Mouse (Mus musculus): ENCODE measurements around the gene Hspa1a.
"Not testable (repeated sequence)": the region's sequence is repeated elsewhere in the genome, so short reads cannot be mapped to it uniquely, and the experiment has no call there.

Gene Hspa1a

DNA sequence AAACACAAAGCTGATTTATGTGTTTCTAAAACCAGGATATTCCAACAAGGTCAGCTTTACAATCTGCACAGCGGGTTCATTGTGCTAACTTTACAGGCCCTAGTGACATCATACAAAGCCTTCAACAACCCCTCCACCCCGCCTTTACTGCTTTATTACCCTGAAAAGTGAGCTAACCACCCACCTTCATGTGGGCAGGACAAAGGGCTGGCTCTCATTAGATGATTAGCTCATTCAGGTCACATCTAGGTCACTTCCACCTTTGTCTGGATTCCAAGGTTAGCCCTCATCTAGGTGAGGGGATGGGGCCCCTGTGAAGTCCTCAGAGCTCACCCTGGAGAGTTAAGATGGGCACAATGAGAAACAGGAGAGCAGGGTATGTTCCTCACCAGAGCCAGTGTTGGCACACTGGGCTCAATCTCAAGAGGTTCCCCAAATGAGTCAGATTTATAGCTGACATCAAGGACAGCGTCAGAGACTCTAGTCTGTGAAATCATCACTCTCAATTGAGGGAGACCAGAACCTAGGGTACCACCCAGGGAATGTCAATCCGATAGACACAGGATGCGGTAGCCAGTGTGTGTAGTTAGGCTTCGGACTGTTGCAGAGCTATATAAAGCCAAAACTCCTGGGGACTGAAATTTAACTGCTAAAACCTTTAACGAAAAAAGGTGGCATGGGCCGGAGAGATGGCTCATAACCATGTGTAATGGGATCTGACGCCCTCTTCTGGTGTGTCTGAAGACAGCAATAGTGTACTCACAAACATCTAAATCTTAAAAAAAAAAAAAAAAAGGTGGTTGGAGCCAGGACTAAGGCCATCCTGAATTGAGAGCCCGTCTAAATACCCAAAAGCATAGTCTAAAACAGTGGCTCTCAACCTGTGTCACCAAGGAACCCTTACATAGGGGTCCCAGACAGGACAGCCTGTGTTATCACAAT is 21.2 kb downstream of the Hspa1a start:
- no peak for DNase-seq (ENCODE audit: extremely low read depth, insufficient read length, low spot score)

DNA sequence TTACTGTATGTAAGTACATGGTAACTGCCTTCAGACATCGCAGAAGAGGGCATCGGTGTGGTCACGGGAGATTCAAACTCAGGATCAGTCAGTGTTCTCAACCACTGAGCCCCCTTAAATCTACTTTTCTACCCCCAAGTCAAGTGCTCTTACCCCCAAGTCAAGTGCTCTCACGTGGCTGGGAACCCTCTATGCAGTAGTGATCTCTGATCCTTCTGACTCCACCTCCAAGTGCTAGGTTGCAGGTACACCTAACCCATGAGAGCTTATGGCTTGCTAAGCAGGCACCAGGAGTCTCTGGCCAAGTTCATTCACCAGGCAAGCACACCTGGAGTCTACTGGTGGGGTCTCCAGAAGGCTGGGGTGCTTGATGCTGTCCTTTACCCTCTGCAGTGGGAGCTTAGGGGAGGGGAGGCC is 22.4 kb downstream of the Hspa1a start:
- no peak for DNase-seq (ENCODE audit: extremely low read depth, insufficient read length, low spot score)

DNA sequence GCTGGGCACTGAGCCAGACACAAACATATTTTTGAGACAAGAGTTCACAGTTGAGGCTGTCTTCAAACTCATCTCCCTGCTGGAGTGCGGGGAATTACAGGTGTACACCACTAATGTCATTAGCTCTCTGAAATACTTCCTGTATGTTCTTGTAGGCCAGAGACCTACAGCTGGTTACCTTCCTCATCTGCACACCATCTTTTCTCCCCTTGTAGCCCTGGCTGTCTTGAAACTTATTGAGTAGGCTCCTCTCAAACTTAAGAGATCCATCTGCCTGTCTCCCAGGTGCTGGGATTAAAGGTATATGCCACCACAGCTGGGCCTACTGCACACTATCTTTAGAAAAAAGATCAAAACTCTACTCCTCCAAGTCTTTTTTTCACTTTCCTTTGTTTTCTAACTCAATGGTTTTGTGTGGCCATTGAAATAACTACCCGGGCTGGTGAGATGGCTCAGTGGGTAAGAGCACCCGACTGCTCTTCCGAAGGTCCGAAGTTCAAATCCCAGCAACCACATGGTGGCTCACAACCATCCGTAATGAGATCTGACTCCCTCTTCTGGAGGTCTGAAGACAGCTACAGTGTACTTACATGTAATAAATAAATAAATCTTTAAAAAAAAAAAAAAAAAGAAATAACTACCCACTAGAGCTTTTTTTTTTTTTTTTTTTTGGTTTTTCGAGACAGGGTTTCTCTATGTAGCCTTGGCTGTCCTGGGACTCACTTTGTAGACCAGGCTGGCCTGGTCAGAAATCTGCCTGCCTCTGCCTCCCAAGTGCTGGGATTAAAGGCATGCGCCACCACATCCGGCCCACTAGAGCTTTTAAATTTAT is 23.0 kb downstream of the Hspa1a start:
- not testable (repeated sequence) for DNase-seq (ENCODE audit: extremely low read depth, insufficient read length, low spot score)

DNA sequence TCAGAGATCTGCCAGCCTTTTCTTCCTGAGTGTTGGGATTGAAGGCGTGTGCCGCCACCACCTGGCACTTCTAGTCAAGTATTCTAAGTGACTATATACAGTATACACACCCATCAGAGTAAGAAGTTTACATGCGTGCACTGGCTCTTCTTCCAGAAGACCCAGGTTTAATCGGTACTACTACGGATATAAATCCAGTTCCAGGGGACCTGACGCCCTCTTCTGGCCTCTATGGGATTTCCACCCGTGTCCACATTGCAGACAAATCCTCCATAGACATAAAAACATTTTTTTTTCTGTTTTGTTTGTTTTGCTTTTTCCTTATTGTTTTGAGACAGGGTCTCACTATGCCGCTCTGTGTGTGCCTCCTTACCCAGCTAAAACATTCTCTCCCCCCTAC is 24.4 kb downstream of the Hspa1a start:
- DNase-seq (ENCODE audit: extremely low read depth, insufficient read length, low spot score): no peak

DNA sequence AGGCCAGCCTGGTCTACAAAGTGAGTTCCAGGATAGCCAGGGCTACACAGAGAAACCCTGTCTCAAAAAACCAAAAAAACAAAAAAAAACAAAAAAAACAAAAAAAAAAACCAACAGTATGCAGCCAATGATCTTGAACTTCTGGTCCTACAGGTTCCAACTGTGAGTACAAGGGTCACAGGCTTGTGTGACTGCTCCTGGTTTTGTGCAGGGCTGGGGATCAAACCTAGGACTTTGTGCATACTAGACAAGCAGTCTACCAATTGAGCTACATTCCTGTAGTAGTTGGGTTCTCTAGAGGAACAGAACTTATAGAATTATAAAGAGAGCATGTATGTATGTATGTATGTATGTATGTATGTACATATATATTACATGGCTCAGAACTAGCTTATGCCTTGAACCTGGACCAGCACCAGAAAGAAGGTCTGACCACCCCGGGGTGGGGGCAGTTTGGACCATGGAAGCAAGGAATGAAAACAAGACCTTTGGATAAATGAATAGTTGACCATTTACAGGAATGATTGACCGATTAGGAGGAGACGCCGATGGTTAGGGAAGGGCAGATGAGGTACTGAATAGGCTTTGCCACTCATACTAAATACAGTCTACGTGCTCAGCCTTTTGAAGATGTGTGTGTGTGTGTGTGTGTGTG is 25.3 kb downstream of the Hspa1a start:
- DNase-seq (ENCODE audit: extremely low read depth, insufficient read length, low spot score): no peak

DNA sequence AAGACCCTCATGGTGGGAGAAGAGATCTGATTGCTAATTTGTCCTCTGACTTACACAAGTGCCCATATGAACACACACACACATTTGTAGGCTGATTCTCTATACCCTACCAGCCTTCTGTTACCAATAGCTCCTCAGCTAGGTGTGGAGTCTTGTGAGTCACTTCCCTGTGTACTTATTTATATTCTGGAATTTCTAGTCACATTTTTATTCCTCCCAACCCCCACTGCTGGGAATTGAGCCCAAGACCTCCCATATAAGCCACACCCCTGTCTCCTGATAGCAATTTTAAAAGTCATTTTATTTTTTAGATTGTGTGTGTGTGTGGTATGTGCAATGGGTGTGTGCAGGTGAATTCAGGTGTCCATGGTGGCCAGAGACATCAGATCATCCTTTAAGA is 27.6 kb downstream of the Hspa1a start:
- no peak for DNase-seq (ENCODE audit: extremely low read depth, insufficient read length, low spot score)

DNA sequence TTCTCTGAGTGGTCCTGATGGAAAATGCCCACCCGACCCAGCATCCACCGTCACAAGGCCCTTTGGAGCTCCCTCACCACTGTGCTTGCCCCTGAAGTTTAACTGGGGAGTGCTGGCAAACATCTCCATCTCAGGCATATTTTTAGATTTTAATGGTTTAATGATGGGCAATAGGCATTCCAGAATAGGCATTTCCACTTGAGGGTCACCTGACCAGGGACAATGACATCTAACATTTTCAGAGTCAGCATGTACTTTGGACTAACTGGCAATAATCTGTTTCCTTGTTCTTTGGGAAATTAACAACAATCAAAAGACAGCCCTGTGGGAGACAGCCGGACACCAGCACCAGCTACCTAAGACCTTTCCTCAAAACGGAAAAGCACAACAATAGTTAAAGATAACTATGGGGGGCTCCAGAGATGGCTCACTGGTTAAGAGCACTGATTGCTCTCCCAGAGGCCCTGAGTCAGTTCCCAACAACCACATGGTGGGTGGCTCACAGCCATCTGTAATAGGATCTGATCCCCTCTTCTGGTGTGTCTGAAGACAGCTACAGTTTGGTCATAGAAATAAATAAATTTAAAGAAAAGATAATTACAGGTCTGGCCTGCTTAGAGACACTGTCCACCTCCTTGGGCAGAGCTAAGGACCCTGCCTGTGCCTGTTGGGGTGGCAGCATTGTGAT is 28.7 kb downstream of the Hspa1a start:
- no peak for DNase-seq (ENCODE audit: extremely low read depth, insufficient read length, low spot score)

DNA sequence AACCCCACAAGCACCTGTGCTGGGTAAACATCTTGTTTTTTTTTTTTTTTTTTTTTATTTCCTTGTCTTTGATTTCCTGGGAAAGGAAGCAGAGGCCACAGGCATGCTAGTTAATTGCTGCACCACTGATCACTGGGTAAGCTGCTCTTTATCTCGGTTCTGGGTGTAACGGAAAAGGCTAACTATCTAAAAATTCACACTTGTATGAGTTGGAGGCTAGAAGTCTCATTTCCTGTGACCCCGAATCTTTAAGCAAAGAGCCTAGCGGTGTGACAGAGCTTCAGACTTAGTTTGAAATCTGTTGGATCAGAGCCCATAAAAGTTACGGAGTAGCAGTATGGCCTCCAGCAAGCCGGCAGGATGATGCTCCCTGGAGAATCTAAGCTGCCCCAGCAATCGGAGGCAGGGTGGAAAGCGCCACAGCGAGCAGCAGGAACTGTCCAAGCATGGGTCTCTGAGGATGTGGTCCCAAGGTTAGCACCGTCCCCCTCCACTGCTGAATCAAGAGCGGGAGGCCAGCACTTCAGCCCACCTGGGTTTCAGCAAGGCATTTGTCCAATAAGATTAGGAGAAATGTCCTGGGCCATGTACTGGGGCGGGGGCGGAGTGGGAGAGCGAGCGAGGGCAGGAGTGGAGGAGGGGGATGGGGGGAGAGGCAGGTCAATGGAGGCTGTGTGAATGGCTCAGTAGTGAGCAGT is 30.5 kb downstream of the Hspa1a start:
- no peak for DNase-seq (ENCODE audit: extremely low read depth, insufficient read length, low spot score)

DNA sequence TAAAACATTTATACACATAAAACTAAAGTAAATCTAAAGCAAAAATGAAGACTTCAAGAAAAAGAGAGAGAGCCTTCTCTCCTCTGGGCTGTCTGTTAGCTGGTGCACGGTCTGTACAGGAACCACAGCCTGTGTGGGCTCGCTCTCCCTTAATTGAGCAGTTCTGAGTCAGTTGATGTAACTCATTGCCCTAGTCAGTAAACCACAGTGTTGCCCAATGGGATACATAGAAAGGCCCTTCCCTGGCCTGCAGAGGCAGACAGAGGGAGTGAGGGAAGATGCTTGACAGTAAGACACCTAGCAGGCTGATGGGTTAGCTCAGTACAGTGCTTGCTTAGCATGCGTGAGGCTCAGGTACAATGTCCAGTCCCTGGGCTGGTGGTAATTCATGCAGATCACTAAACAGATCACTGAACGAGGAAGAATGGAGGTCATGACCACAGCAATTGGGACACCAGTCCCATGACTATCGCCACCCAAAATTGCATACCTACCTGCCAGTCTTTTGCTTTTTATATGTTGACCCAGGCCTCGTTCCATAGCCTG is 33.9 kb downstream of the Hspa1a start:
- no peak for DNase-seq (ENCODE audit: extremely low read depth, insufficient read length, low spot score)

DNA sequence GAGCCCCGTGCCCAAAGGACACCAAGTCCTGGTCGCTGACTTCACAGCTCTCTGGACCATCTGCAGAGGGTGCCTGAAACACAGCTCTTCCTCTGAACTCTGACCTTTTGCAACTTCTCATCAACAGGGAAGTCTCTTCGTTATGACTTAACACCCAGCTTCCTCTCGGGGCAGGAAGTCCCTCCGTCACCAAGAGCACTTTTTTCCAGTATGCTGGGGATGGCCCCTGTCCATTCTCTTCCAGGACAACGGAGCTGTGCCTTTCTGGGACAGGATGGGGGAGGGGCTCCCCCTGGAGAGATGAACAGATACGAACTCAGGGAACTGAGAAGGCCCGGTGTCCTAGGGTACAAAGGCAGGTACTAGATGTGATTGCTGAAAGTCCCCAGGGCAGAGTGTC is 37.1 kb downstream of the Hspa1a start:
- DNase-seq (ENCODE audit: extremely low read depth, insufficient read length, low spot score): no peak

DNA sequence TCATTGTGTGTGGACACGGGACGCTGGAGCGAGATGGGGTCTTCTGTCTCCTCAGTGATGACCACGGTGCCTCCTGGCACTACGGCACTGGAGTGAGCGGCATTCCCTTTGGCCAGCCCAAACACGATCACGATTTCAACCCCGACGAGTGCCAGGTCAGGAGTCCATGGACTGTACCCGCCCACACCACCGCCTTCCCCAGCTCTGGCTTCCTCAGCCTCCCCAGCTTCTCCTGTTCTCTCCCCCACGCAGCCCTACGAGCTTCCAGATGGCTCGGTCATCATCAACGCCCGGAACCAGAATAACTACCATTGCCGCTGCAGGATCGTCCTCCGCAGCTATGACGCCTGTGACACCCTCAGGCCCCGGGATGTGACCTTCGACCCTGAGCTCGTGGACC is 37.9 kb downstream of the Hspa1a start:
- DNase-seq (ENCODE audit: extremely low read depth, insufficient read length, low spot score): no peak

DNA sequence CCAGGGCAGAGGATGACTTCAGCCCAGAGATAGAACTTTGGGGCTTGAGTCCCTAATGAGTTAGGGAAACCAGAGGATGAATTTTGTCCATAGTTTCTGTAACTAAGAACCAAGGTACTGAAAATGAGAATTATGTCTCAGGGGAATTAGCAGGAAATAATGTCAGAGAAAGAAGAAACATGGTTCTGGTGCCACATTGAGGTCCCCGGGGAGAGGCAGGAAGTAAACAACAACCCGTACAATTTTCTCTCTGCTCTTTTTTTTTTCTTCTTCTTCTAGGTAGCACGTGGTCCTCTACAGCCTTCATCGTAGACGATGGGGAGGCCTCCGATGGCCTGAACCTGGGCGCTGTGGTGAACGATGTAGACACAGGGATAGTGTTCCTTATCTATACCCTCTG is 39.7 kb downstream of the Hspa1a start:
- DNase-seq (ENCODE audit: extremely low read depth, insufficient read length, low spot score): no peak

DNA sequence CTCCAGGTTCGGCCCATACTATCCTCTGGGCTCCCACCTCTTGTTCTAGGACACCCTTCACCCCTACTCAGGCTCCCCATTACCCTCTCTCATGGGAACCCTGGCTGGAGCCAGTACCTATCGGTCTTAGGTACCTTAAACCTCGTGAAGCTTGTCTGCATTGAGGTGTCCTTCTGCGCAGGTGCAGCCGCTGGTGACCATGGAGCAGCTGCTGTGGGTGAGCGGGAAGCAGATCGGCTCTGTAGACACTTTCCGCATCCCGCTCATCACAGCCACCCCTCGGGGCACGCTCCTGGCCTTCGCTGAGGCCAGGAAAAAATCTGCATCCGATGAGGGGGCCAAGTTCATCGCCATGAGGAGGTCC is 40.2 kb downstream of the Hspa1a start:
- DNase-seq (ENCODE audit: extremely low read depth, insufficient read length, low spot score): no peak

DNA sequence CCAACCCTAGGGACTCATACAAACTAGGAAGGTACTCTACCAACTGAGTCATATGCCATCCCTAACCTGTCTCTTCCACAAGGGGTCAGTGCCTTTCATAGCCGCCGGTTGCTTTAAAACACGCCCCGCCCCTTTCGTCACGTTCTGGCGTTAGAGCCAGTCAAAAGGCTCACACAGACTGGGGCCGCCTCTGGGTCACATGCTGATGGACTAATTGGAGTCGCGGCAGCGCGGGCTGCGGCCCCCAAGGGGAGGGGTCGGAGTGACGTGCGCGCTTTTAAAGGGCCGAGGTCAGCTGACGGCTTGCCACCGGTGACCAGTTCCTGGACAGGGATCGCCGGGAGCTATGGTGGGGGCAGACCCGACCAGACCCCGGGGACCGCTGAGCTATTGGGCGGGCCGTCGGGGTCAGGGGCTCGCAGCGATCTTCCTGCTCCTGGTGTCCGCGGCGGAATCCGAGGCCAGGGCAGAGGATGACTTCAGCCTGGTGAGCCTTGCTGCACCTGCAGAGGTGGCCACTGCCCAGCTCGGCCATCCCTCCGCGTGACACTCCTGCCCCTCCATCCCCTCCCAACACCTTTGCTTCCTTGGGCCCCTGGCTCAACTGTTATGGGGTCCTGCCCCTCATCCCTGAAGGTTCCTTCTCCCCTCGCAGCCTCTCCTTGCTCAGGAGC is 40.8 kb downstream of the Hspa1a start, which contains the start of gene Neu1:
Neu1 (plus strand) TSS at position 193 of the 674 bp plus-strand sequence.
- DNase-seq (ENCODE audit: extremely low read depth, insufficient read length, low spot score): peak; percentile 96

DNA sequence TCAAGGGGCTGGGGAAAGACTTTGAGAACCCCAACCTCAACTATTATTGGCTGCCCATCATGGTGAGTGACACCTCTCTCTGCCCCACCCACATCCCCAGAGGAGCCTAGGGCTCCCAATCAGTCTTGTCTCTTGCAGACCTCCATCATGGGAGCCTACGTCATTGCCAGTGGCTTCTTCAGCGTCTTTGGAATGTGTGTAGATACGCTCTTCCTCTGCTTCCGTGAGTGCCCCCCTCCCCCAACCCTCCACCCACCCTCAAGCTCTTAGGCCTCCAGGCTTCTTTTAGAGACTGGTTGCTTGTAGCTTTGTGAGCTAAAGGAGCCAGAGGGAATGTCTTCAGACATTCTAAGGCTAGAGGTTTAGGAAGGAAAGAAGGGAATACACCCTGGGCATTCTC is 43.1 kb downstream of the Hspa1a start:
- no peak for DNase-seq (ENCODE audit: extremely low read depth, insufficient read length, low spot score)

DNA sequence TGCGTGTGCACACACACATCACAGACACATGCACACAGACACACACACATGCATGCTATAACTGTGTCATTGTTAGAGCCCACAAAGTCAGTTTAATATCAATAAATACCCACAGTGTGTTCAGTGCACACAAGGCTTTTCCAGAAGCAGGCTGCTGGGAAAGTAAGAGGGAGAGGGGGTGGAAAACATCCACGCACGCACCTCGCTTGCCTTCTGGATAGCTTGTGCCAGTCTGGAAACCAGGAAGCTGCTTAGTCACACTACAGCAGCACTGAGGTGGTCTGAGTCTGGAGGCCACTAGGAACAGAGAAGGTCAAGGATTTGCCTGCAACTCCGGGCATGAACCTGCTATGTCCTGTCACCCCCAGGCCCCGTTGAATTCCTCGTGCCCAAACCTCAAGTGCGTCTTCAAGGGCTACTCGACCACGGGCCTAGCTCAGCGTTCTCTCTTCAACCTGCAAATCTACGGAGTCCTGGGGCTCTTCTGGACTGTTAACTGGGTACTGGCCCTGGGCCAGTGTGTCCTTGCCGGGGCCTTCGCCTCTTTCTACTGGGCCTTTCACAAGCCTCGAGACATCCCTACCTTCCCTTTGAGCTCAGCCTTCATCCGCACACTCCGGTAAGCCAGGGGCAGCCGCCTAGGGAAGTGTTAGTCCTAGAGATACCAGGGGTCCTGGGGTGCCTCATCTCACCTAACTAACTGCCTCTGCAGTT is 44.5 kb downstream of the Hspa1a start:
- DNase-seq (ENCODE audit: extremely low read depth, insufficient read length, low spot score): no peak

DNA sequence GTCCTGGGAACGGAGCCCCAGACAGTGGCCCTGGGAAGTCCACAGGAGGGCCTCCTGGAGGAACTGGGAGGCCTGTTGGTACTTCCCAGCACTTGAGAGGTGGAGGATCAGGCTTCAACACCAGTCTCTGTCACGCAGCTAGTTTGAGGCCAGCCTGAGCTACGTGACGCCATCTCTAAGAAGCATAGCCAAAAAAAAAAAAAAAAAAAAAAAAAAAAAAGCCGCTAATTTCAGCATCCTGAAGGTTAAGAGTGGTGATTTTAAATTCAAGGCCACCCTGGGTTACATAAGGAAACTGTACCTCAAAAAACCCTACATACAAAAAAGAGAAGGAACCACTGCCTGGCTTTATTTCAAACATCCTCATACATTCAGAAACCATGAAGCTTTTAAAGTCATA is 47.7 kb downstream of the Hspa1a start:
- no peak for DNase-seq (ENCODE audit: extremely low read depth, insufficient read length, low spot score)

DNA sequence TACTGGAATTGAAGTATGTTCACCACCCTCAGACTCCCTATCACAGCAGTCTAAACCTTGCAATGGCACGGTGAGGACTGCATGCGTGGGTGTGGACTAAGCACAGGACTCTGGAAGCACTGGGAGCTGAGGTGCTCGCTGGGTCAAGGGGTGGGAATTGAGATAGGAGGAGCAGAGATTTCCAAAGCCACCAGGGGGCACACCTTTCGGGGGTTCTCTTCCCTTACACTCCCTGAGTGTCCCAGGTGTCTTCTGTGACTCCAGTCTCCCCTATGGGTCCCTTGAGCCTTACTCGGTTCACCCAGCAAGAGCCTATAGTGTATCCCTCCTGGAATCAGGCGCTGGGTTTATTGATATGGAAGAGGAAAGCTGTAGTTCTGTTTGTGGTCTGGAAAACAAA is 49.0 kb downstream of the Hspa1a start:
- no peak for DNase-seq (ENCODE audit: extremely low read depth, insufficient read length, low spot score)

Data from 3134 (cell line).